Mouse (Mus musculus) ovary, adult 18-20 months (tissue): ENCODE data around the gene Gp1bb.

Experiments
- DNase-seq: peaks from one replicate; pipeline ENCODE4 v3.0.0; 2022; ENCODE audit warnings: low spot score, mixed read lengths

Gp1bb gene

DNA sequence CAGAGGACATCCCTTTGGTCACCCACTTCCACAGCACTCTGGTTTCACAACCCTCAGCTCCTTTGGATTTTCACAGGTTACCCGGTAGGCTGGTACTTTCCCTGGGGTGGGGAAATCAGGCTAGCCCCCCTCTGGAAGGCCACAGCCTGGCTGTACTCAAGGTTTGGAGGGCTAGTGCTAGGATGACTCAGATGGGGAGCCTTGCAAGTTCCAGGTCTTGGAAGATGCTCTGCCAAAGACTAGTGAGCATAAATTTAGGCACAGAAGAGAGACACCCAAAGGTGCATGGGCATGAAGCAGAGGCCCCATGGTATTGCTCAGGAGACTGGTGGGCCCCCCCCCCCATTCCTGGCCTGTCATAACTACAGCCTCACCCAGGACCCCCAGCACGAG lies 6.7 kb upstream of the Gp1bb start:
- DNase-seq: no peak

DNA sequence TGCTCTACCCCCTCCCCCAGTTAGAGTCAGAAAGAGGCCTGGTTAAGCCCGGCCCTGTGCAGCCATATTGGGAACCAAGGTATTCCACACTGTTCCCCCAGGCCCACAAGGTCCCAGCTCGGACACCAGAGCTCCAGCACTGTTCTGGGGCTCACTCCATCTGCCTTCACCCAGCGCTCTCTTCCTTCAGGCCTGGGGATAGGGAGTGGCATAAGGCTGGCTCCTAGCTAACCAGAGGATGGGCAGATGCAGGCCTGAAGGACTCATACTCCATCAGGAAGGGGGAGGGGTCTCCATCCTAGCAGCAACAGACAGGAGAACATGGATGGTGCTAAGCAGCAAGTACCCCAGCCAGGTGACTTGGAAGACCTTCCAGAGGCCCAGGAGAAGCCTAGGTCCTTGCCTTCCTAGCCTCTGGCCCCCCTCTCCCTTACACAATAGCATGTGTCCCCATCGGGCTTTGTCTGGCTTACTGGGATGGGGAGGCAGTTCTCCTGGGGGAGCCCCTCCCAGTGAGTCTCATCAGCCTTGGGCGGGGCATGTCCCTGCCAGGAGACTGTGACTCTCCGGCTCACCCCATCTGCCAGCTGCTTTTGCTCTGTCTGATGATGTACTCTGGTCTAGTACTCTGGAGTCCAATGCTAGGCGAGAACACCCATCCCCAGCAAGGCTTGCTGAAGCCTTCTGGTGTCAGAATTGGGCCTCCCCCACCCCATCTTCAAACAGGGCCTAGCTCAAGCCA lies 6.2 kb upstream of the Gp1bb start:
- no peak for DNase-seq

DNA sequence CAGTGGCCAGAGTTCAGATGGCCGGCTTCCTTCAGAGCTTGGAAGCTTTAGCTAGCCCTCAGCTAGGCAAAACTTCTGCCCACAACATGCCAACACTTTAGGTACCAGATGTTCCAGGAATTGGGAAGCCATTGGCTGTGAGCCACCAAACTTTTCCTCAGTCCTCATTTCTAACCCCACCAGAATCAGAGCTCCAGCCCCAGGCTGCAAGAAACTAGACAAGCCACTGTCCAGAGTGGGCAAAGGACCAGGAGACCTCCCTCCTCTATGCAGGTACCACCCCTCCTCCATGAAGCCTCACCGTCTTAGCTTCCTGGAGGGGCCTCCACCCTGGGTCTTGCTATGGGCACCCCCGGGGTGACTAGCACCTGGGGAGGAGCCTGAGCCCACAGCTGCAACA lies 5.0 kb upstream of the Gp1bb start:
- no peak for DNase-seq

DNA sequence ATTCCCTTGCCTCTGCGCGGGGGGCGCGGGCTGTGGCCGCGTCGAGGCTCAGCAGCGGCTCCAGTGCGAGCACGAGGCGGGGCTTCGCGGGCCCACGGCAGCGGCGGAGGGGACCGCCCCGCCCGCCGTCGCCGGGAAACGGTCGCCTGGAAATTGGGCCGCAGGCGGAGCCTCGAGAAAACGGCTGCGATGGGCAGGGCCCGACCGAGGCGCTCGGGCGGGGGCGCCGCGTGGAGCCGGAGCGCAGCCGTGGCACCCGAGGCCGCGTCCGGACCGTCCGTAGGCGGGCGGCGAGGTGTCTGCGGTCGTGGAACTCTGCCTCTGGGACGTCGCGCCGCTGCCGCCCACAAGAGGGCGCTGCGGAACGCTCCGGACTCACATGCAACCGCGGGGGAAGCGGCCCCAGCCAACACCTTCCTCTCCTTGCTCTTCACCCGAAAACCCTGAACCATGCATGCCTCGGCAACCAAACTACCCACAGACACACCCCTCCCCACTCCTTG lies 4.2 kb upstream of the Gp1bb start, which contains the start of gene Gm49601:
Gm49601 (minus strand) TSS at position 52 of the 503 bp plus-strand sequence.
- peak; percentile 81 for DNase-seq

DNA sequence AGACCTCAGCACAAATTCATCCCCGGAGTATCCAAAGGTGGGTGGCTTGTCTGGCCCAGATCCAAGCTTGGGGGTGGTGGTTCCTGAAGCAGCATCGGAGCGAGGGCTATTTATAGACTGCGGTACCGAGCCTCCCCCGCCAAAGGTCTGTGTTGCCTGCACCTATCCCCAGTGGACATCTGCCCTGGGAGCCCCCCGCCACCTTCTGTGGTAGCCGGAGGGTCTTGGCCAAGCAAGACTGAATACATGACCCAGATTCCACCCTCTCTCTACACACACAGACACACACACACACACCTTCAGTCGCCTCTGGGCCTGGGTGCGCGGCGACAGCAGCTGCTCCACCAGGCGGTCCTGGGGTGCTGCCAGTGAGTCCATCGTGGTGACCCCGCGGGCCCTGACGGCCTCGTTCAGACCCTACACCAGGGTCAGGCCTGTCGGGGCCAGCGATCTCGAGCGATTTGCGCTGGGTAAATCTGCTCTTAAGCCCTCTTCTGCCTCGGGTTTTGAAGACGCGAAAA lies 3.6 kb upstream of the Gp1bb start:
- no peak for DNase-seq

DNA sequence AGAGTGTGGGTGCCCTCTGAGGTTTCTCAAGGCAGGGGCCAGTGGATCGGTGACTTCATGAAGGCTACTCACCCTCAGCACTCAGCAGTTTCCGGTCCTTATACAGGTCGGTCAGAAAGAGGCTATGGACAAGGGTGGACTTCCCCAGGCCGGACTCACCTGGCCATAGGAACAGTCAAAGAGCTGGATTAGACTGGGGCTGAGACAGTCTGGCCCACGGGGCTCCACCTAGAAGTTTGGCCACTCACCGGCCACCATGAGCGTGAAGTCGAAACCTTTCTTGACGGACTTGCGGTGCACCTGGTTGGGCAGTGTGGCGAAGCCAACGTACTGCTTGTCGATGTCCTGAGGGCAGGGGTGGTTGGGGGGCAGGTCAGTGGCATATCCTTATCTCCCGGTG lies 2.9 kb upstream of the Gp1bb start:
- DNase-seq: no peak

DNA sequence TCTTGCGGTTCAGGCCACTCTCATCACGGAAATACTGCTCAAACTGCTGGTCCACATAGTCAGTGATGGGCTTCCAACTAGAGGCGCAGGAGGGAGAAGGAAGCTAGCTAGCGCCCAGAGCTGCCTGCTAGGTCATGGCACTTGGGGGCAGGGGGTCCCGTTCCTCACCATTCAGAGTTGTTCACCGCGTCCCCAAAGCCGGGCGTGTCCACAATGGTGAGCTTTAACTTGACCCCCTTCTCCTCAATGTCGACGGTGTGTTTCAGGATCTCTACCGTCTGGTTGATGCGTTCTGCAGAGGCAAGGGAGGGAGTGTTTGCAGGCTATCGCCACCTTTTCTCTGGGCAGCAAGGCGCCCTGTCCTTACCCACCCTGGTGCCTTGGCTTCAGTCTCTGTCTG lies 2.4 kb upstream of the Gp1bb start:
- no peak for DNase-seq

DNA sequence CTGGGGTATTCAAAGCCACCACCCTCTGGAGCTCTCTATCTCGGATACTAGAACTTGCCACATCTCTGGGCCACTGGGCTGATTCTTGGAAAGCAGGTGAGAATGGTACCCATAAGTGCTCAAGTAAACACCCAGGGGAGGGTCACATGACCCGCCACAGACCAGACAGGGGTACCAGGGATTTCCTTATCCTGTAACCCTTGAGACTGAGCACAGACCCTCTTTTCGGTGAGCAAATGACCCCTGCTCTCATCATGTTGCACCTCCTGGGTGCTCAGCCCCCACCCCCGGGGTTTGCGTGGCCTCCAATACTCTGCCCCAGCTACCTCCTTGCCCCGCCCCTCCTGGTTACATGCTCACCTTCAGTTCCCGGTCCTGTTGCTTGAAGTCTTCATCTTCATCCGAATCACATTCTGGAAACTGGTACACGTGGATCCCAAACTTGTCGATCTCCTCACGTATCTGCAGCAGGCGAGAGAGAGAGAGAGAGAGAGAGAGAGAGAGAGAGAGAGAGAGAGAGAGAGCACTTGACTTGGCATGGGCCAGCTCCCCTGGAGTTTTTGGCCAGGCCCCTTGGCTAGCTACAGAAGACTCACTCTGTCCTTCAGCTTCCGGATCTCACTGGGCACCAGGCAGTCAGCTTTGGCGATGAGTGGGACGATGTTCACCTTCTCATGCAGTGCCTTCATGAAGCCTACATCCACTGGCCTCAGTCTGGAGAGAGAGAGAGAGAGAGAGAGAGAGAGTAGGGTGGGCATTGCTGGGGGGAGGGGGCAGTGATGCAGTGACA lies 1.7 kb upstream of the Gp1bb start:
- DNase-seq: no peak

DNA sequence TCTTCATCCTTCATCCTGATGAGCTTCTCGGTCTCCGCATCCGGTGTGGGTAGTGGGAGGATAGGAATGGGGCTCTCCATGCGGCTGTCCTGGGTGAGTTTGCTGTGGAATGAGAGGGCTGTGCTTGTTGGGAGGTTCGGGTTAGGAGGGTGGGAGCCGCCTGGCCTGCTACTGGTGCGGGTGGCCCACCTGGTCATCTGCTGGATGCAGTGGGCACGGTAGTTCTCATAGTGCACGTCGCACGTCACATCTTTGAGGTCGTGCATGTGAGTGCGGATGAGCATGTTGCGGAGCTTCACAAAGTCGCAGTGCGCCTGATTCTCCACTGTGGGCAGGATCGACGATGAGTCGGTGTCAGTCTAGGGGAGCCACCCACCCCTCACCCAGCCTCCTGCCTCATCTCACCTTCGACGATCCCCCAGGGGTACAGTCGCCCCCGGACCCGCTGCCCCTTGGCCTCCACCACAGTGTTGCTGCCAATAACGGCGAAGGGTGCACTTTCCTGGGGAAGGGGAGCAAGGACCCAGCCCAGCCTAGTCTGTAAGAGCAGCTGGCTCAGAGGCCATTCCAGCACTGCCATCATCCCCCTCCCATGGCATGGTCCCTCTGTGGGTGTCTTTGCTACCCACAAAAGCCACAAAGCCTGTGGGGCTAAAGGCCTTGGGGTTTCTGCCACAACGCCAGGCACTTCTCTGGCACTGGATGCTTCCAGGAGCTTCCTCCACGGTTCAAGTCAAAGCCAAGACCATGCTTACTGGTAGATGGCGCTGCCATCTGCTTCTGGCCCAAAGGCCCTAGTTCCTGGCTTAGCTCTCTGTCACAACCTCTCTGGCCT lies 930 bp upstream of the Gp1bb start:
- no peak for DNase-seq

DNA sequence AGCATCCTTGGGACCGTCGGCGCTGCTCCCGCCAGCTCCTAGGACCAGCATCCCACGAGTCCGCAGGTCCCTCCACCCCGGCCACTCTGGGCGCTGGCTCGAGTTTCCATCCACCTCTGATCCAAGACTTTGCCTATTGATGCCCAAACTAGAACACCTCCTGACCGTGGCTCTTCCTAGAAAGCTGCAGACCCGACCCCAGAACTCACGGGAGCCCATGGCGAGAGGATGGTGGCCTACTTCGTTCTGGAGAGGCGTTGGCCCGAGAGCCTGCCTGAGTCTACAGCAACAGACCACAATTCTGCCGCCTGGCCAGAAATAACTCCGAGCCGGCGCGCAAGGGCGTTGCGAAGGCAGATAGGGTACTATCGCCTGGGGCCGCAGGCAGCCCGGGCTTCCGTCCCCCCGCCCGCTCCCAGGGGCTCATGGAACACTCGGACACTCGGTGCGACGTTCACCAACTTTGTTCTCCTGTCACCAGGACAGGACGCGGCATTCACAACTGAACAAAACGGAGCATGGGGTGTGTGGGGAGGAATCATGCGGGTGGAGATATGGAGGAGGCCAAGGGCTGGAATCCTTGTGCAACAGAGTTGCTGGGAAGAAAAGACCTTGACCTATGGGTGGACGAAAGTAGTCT lies 721 bp downstream of the Gp1bb start:
- no peak for DNase-seq

DNA sequence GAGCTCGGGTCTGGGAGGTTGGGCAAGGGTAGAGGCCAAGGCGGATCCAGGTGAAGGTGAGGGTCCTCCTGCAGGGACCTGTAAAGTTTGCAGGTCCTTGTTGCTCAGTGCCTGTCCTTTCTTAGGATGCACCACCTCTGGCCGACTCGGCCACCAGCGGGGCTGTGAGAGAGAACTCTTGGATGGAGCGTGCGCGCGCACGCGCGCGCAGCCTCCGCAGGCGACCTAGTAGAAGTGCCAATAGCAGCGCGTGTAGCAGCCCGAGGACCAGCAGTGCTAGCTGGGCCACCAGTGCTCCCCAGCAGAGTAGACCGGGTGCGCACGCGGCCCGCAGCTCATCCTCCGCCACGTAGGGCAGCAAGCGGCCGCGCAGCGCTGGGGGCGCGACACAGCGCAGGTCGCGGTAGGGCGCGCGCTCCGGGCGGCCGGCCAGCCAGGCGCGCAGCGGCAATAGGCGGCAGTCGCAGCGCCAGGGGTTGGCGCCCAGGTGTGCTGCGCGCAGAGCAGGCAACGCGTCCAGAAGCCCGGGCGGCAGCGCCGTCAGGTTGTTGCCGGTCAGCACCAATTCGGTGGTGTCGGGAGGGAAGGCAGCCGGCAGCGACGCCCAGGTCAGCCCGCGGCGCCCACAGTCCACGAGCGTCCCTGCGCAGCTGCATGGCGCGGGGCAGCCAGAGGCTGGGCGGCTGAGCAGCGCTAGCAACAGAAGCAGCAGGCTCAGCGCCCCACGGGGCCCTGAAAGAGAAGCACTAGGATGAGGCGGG lies 1.4 kb downstream of the Gp1bb start:
- DNase-seq: no peak

DNA sequence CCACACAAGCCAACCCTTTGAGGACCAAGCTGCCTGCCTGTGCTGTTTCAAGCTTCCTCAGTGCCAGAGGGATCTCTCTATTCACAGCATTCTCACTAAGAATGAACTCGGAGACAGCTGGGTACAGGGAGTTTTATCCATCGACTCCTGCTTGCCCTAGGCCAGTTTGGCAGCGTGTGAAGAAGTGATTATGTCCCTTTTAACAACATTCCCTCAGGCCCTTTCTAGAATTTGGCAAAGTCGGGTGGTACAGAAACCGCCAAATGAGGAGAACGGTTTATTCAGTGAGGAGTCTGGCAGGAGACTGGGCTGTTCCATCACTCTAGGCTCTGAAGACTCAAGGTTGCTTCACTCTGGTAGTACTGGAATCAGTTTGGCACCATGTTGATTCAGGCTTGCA lies 2.0 kb downstream of the Gp1bb start:
- no peak for DNase-seq

DNA sequence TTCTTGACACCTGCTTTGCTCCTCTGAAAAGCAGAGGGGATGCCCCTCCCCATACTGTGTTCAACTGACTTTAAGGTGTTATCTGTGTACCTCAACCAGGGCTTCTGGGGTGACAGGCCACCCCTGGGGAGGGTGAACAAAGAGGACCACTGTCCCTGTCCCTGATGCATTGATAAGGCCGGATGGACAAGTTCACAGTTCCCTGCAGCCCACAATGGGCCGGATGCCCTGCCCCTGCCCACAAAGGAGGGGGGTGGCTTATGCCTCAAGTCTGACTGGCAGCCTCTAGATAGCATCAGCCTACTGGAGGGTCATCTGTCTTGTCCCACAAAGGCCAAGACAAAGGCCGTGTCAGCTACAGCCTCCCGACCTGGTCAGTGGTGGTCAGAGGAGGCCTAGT lies 3.1 kb downstream of the Gp1bb start:
- no peak for DNase-seq

DNA sequence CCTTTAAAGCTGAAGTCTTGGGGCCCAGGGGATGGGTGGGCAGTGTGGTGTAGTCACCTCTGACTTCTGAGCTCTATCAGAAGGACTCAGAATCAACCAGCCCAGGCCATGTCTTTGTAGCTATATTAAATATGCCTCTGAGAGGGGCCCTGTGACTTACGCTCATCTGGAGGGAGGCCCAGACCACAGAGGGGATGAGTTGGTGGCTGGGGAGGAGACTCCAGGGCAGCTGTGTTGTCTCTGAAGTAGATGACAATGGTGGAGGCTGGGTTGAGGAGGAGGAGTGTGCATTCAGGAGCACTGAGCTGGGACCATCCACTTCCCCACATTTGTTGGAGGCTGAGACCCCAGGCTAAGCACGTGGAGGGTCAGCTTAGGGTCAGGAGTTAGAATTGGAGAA lies 3.9 kb downstream of the Gp1bb start:
- DNase-seq: no peak

DNA sequence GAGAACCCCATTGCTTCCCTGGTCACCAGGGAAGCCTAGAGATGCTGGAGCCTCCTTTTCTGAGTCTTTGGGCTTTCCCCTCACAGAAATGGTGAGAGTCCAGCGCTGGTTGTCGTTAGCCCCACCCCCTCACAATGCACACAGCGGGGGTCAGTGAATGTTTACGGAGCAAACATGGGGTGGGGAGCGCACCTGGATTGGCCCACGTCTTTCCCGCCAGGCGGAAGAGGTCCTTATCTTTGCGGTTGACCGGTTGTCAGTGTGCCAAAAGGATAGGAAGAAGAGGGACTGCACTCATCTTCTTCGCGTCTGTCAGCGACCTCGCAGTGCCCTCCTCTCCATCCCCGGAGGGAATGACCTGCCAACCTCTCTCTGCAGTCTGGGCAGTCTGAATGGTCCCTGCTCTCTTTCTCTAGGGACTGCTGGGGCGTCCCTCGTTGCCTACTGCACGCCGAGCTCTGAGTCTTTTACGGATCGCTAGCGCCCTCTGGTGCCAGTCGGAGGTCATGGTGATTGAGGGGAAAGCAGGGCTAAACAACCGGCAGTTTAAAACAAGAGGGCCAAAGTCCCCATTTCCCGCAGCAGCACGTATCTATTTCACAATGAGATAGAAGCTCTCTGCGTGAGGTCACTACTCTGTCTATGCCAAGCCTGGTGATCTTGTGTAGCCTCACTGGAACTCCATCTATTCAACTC lies 4.7 kb downstream of the Gp1bb start:
- peak; percentile 61 for DNase-seq

DNA sequence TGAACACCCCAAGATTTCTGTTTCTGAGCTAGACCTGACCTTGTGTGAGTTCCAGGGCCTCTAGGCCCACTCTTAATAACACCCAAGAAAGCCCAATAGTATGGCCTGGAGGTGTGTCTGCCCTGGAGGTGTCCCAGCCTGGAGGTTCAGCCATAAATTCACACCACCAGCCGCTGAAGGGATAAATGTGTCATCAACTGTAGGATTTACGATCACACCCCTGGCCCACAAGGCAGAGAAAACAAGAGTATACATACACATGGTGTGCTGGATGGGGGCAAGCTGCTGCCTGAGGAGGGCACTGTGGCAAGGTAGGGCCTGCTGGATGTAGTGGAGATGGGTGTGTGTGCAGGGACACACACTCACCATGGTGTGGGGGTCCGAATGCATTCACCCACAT lies 8.9 kb downstream of the Gp1bb start:
- DNase-seq: no peak

DNA sequence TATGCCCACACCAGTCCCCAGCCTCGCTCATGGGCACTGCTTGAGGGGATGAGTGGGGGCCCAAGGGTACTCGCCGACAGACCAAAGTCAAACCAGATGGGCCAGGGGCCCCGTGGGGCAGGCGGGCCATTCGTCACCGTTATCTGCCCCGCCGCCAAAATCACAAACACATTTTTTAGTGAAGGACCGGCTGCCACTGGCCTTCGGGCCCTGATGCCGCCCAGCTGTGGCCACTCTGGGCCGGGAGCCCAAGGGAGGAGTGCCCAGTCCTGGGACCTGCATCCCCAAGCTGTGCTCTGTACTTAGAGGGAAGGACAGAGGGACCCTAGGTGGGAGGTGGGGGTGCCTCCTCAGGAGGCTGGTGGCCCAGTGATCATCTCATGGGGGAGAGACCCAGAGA lies 10.5 kb downstream of the Gp1bb start:
- DNase-seq: no peak

DNA sequence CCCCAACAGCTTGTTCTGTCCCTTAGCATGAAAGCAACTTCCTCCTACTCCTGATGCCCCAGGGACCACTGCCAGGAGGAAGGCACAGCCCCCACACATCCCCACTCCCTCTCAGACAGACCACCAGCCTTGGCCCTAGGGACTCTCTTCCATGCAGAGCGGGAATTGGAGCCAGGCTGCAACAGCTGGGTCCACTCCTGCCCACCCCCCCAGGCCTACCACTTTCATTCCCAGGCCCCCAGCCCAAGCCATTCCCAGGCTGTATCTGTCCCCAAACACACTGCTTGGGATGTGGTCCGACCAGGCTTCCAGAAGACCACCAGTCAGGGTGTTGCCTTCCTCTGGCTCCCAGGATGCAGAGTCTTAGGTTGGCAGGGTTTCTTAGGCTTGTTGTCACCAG lies 13.1 kb downstream of the Gp1bb start:
- DNase-seq: no peak

DNA sequence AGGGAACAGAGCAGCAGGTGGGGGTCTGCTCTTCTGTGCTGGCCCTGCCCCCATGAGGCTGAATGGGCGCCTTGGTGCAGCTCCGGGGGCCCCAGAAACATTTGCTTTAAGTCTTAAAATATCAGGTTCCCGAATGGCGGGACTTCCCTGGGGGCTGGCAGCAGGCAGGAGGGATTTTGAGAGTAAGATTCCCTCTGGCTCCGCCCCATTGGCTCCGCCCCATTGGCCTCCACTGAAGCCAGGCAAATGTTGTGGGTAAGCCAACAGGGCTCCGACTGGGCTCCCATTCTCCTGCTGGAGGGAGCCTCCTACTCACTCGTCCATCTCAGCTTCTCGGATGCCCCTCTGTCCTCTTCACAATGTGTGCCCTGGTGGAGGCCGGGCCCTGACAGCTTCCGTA lies 14.0 kb downstream of the Gp1bb start:
- DNase-seq: no peak

DNA sequence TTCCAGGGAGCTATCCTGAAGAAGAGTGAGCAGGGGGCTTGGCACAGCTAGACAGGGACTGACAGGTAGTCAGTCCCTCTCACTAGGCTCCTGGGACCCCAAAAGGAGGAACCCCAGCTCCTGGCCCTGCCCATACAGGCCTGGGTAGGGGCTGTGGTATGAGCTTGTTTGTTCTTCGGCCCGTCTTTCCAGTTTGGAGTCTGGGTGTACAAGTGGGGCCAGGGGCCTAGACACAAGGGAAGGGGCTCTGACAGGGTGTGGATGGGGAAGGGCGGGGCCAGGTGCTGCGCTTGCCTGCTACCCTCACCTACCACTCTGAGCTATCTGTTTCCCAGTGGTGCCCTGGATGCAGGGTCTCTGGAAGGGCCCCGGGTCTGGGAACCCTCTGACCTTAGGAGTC lies 16.5 kb downstream of the Gp1bb start:
- no peak for DNase-seq
